Mouse (Mus musculus): Measurements from ENCODE around the gene Boc. TPM values are rescaled to one million over a fixed set of nuclear protein-coding genes. Genes with fewer than 3 reads are reported as not detected.

The Boc gene
- total RNA-seq, 4 experiments from 2014 or later = 3.5 to 4.0 (median 3.8) TPM

DNA sequence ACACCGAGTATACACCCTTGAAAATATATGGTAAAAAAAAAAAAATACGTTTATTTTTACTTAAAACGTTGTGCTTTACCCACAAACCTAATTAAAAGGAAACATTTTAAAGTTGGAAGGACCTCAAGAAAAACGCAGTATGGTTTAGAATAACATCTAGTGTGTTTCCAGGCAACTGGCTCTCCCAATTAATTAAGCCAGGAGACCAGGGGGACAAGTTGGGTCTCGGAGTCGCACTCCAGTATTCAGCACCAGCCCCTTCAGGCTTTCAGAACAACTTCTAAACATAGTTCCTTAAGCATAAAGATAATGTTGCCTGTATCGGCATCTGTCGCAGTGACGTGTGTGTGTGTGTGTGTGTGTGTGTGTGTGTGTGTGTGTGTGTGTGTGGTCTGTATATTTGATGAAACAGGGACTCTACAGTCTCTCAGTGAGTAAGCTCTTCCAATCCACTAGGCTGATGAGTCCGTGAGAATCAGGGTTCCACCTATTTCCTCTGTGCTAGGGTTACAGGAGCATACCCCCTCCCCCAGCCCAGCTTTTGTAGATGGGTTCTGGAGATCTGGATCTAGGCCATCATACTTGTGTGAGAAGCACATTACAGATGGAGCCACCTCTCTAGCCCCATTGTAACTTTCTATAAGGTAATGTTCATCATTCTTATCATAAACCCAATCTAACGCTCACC, 31.3 kb downstream of the Boc start:
- DNase-seq (ENCODE audit: low spot score) = no peak

DNA sequence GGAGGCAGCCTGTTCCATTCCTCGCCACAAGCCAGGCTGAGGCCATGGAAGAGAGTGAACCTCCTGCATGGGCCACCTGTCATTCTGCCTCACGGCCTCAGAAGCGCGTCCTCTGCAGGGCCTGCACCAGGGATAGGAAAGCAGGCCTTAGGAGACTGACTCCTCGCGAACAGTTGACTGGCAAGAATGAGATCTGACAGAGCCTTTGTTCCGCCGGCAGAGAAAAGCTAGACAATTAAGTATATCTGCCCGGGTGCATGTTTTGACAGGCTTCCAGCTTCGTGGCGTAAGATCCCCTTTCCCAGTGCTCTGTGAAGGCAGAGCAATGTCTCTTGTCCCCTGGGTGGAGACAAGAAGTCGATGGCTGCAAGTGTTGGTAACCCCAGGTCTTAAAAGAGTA, 32.0 kb downstream of the Boc start:
- DNase-seq (ENCODE audit: low spot score) = no peak

GRCm38 (mm10) chr16:44526044-44526443, 32.7 kb downstream of the Boc start:
- DNase-seq (ENCODE audit: low spot score) = no peak

- no peak for DNase-seq (ENCODE audit: low spot score)
Measured at GRCm38 (mm10) chr16:44523595-44523994, 35.1 kb downstream of the Boc start.

DNA sequence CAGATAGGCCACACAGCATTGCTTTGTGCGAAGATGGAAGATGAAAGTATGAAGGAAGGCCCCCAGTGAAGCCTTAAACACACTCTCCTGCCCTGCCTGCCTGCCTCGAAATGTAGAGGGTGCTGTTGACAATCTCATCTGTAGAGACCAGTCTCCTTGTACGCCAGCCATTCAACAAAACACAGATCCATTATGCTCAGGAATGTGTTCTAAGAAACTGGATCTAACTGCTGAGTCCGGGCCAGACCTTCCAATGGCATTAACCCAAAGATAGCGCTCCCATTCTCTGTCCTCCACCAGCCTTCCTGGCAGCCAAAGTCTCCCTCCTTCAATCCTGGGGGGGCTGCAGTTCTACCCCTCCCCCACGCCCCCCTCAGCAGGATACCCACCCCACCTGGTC, 42.2 kb downstream of the Boc start:
- no peak for DNase-seq (ENCODE audit: low spot score)

- no peak for DNase-seq (ENCODE audit: low spot score)
Measured at GRCm38 (mm10) chr16:44510521-44511213, 48.0 kb downstream of the Boc start.

DNA sequence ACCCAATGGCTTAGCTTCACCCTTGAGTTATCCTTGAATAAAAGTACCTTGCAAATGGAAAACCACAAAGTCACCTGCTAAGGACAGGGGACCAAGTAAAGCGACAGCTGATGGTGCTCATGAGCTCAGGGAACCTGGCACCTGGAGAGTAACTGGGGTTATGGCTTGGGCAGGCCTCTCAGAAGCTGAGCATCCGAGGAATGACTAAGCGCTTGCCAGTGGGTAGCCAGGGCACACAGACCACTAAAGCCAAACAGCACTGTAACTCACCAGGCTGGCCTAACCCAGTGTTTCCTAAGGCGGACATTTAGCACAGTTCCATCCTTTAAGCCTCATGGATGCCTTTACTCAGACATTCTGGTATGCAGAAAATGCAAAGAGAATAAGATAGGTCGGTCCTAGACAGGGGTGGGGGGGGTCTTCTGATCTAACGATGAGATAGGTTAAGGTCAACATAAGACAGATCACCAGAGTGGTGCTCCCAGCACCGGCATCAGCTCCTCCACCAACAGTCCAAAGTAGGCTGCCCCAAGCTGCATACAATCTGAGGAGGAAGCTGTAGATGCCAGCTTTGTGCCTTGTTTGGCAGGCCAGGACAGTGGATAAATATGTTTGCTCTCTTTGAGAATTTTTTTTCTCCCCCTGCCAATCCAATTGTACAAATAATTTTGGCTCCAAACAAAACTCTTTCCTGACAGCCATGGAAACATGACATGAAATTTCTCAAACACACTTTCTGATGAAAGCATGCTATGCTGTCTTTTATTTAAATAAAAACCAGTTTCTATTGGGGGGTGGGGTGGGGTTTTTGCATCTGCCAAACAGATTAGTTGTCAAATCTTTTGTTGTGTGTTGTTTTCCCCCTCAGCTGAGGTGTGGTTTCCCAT, 49.0 kb downstream of the Boc start:
- DNase-seq (ENCODE audit: low spot score) = no peak

DNA sequence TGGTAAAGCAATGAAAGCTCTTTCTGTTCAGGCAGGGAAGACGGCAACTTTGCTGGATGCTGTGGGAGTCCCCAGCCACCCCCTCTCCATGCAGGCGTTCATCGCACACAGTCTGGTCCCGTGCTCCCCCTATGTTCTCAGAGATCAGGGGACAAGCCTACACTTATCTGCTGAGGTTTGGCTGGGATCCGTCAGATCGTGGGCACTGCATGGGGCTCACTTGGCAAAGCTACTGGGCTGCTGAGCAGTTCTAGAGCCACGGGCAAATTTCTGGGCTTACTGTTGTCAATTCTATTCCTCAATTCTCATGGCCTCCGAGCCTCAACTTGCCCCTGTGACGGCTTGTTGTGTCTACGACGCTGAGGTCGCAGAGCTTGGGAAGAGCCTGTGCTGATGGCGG, 49.9 kb downstream of the Boc start:
- no peak for DNase-seq (ENCODE audit: low spot score)

GRCm38 (mm10) chr16:44508025-44508424, 50.7 kb downstream of the Boc start:
- no peak for DNase-seq (ENCODE audit: low spot score)

DNA sequence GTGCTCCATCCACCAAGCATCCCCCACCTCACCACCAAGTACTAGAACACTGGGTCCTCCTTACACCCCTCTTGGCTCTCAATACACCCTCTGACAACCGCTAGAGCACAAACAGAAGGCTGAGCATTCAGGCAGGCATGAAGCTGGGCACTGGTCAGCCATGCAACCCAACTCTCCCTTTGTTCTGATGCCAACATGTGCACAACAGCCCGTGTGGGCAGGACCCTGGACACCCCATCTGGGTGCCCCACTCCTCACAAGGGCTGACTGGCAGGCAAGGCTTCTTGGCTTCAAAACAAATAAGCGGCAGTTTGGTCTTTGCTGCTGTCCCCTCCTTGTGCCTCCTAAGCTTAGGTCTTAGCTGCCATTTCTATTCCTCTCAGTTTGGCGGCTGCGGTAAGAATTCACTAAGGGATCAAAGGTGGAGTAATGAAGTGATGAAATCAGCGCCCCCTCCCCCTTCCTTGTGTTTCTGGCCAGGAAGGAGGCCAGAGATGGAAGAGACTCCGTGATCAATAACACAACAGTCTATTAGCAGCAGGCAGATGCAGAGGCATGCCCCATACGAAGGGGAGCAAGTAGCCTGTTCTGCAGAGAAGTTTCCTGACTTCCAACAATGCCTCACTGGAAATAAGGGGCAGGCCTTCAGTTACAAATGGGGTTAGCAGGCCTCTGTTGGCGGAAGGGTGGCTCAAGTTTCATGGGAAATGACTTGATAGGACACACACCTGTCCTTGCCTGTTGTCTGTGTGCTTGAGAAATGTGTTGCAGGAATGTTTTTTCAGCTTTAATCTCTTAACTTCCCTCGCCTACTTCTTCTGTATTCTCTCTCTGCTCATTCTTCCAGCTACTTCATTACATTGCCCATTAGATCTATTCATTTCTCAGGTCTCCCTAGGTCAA, 51.4 kb downstream of the Boc start:
- DNase-seq (ENCODE audit: low spot score) = no peak

- no peak for DNase-seq (ENCODE audit: low spot score)
Measured at GRCm38 (mm10) chr16:44505243-44505642, 53.5 kb downstream of the Boc start.

DNA sequence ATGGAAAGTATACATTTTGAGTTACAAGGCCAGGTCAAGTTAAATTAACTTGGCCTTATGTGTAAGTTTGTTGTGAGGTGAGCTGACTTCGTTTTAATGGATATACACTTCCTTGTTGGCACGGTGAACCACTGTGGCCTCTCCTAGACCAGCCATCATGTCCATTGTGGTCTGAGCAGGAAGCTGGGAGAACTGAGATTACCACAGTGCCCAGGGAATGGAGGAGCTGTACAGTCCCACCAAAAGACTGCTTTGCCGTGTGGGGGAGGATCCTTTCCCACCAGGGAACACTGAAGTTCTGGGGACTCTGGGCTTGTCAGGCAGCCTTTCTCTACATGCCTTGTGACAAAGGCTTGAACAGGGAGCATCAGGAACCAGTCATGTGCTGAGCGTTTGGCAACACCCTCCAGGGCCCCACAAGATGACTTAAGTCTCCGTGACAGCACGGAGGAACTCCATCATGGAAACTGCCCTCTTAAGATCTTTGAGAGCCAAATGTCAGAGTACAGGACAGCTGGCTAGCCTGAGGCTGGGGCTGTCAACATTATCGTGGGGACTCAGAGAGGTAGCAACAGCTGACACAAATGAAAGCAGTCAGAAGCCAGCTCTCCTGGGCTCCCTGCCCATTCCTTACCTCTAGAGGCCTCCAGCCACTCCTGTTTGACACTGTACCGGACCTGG, 55.7 kb downstream of the Boc start:
- no peak for DNase-seq (ENCODE audit: low spot score)

DNA sequence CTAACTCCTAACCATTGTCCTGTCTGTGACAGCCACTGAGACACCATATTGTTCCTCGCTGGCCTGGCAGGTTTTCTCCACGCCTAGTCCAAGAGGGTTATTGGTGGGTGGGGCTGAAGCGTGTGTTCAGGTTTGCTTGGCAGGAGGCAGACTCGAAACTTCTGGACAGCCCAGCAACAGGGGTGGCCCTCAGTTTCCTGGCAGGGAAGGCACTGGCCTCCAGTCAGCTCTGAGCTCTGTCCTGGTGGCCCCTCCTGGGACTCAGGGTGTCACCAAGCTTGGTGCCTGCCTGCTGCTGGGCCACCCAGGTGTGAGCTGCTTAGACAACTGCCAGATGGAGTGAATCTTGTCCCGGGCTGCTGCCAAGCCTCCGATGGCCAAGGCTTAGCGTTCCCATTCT, 56.4 kb downstream of the Boc start:
- no peak for DNase-seq (ENCODE audit: low spot score)

- no peak for DNase-seq (ENCODE audit: low spot score)
Measured at GRCm38 (mm10) chr16:44501783-44502182, 56.9 kb downstream of the Boc start.

DNA sequence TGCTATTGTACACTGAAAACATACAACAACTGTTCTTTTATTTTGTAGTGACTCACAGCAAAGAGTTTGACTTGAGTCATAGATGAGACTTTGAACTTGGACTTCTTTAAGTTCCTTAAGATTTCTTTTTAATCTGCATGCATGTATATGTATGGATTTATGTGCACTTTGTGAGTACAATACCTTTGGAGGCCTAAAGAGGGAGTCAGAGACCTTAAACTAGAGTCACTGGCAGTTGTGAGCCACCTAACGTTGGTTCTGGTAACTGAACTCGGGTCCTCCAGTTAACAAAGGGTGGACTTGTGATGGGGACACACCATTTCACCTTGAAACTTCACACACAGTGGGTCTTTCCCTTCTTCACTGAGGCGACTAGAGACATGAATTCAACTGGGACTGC, 60.2 kb downstream of the Boc start:
- no peak for DNase-seq (ENCODE audit: low spot score)

DNA sequence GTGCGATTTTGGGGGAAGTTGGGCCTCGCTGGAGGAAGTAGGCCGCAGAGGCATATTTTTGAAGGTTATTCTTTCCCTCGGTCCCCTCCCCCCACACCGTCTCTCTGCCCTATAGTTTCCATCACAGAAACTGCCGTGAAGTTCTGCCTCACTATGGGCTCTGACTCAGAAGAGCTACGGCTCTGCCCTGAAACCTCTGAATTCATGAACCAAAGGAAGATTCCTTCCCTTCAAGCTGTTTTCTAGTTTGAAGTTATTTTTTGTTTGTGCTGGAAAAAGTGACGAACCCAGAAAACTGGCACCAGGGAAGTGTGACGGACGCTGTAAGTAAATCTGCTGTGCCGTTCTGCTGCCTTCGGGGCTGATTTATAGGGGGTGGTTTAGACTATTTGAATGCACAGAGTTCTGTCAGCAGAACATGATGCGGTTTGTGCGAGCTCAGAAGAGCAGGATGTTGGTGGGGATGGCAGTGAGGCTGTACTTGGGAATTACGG, 61.7 kb downstream of the Boc start:
- DNase-seq (ENCODE audit: low spot score) = no peak

DNA sequence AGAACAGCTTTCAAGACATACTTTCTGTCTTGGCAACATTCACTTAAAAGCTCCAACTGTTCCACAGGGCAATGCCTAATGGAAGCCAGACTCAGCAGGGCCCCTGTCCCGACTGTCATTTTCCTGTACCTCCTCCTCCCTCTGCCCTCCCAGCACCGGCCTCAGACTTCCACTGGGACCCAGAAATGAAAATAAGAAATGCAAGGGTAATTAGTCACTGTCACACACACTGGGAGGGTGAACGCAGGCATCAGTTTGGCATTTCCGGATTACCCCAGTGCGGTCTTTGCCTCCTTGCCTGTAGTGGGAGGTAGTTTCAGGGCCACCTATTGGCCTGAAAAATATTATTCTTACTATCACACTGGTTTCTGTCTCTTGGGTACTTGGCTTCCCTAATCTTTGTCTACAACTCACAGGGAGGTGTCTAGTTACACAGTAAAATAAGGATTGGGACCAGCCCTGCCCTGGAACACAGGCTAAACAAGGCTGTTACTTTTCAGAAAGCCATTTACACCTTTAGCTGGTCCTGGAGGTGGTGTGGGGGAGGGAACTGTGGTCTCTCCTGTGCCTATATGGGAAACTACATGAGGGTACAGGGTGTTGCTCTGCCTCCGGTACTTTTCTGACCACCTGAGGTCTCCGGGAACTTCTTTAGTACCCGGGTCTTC, 64.1 kb downstream of the Boc start:
- DNase-seq (ENCODE audit: low spot score) = no peak

- peak; percentile 75 for DNase-seq (ENCODE audit: low spot score)
Measured at GRCm38 (mm10) chr16:44493868-44494267, 64.8 kb downstream of the Boc start.

DNA sequence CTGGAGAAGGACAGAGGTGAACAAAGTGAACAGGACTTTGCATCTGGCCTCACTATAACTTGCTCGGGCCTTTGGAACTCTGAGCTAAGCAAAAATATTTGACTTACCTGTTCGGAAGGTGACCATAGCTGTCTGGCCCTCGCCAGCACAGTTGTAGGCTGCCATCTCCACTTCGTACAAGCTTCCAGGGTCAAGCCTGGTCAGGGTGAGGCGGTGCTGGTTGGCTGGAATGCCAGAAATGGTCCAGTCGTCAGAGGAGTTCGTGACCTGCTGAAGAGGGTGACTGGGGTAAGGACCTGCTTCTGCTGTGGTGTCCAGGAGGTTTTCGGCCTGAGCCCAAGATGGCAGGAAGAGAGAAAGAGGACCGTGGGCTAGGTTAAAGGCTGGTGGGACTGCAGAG, 66.0 kb downstream of the Boc start:
- DNase-seq (ENCODE audit: low spot score) = no peak

- DNase-seq (ENCODE audit: low spot score) = no peak
Measured at GRCm38 (mm10) chr16:44492151-44492550, 66.5 kb downstream of the Boc start.
